Mouse (Mus musculus) small intestine, adult 2 months (tissue): Measurements from ENCODE around the gene Il16.

ENCODE experiments used
- CTCF ChIP-seq: fragments of 200-500 bp; IDR thresholded peaks from 2 replicates; pipeline ENCODE4 v1.5.1; 2012; ENCODE audit warnings: low read depth, mild to moderate bottlenecking, control low read depth, inconsistent platforms, low read length, moderate library complexity, mixed read lengths; ENCODE audit not compliant: insufficient replicate concordance, insufficient read length; ENCODE audit errors: extremely low read depth
- POLR2A ChIP-seq: fragments of 200-500 bp; IDR thresholded peaks from 2 replicates; pipeline ENCODE4 v1.6.1; 2012; ENCODE audit warnings: low read depth, mild to moderate bottlenecking, control low read depth, inconsistent platforms, low read length, moderate library complexity

DNA sequence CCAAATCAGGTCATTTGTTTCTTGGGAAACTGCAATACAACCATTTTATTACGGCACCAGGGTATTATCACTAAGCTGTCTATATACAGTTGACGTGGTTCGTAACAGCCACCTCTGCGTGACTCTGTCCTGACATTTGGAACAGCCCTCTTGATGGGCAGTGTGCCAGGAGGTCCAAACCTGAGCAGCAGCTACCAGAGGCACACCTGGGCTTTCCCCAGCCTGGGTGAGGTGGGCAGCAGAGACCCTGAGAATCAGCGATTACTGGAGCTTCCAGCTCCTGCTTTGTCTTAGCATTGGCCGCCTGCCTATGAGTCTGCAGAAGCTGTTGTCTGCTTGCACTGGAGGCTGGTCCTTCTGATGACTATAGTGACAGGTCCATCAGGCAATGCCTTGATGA is 101.9 kb downstream of the Il16 start:
- TF ChIP-seq CTCF (no peak), POLR2A (no peak)
